Mouse (Mus musculus) kidney, adult 2 months (tissue): ENCODE data around the gene Dnajb3. TPM values are rescaled to one million over a fixed set of nuclear protein-coding genes. Genes with fewer than 3 reads are reported as not detected.

Experiments used
- DNase-seq: peaks from one replicate; pipeline ENCODE4 v3.0.0; 2021
- H3K27ac ChIP-seq: fragments of 200-500 bp; 2 replicates; pipeline ENCODE4 v1.5.1; 2012; ENCODE audit warnings: low read depth, low read length, control low read depth, inconsistent platforms; ENCODE audit not compliant: insufficient read depth
- H3K27me3 ChIP-seq: fragments of 200-500 bp; replicated peaks from 2 replicates; pipeline ENCODE4 v1.6.1; 2012; ENCODE audit warnings: mild to moderate bottlenecking, moderate library complexity, low read length, inconsistent platforms; ENCODE audit not compliant: control insufficient read depth, insufficient read depth
- H3K36me3 ChIP-seq: fragments of 200-500 bp; 2 replicates; pipeline ENCODE4 v1.6.1; 2012; ENCODE audit warnings: mild to moderate bottlenecking, moderate library complexity, low read length, inconsistent platforms; ENCODE audit not compliant: control insufficient read depth, insufficient read depth
- H3K4me1 ChIP-seq: fragments of 200-500 bp; 2 replicates; pipeline ENCODE4 v1.6.1; 2011; ENCODE audit warnings: low read length; ENCODE audit not compliant: control insufficient read depth, insufficient read depth
- H3K4me3 ChIP-seq: fragments of 200-500 bp; 2 replicates; pipeline ENCODE4 v1.5.1; 2011; ENCODE audit warnings: mild to moderate bottlenecking, low read depth, low read length, control low read depth; ENCODE audit not compliant: insufficient read depth
- CTCF ChIP-seq: fragments of 200-500 bp; conservative IDR thresholded peaks from 2 replicates; pipeline ENCODE4 v1.5.1; 2011; ENCODE audit warnings: low read depth, mild to moderate bottlenecking, control low read depth, low read length, moderate library complexity, mixed read lengths; ENCODE audit not compliant: insufficient read depth, insufficient read length
- POLR2A ChIP-seq: fragments of 200-500 bp; IDR thresholded peaks from one replicate; pipeline ENCODE4 v1.6.1; 2011; ENCODE audit warnings: low read depth, low read length, control low read depth
- WGBS: fragments of 180-500 bp; shearing (Covaris S2); methylation state at CpG from one replicate; pipeline ENCODE4 v1.1.7; 2018; 5-methylcytosine and 5-hydroxymethylcytosine counted together
- polyA plus RNA-seq: library from polyadenylated mRNA; depleted of rRNA; stranded (reverse); fragments of >200 nt; gene quantifications from 2 replicates; pipeline ENCODE4 v1.2.3, GENCODE M21; 2012; rRNA removed

Dnajb3 gene
- 1.6 and 1.9 TPM in 2 replicates for polyA plus RNA-seq

DNA sequence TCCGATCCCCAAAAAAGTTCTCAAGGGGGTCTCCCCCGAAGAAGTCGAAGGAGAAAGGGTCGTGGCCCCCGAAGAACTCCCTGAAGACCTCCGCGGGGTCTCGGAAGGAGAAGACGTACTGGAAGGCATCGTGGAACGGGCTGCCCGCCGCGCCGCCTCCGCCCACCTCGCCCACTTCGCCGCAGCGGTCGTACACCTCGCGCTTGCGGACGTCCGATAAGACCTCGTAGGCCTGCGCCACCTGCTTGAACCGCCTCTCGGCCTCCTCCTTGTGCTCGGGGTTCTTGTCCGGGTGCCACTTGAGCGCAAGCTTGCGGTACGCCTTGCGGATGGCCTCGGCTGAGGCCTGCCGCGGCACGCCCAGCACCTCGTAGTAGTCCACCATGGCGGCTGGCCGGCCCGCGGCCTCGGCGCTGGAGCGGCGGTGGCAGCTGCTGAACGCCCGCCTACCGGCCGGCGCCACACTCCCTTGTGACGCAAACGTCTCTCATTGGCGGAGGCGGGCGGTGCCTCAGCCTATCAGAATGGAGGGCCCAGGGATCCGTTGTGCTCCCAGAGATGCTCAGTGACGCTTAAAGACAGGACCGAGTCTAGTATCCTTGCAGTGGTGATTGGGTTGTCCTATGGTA is at the start of gene Dnajb3:
Dnajb3 (minus strand) TSS at position 489 of the 629 bp plus-strand sequence.
- no peak within 1 kb of the TSS for H3K27ac ChIP-seq
- WGBS = 19% methylated on average over 62 of the region's 62 CpGs
- TF ChIP-seq CTCF (no peak), POLR2A (no peak)
- peak; percentile 70 for DNase-seq
- H3K4me3 ChIP-seq = peak within 1 kb of the TSS; percentile 60
- no peaks in the 10 kb centered on the region for H3K27me3 ChIP-seq
- H3K4me1 ChIP-seq = peaks cover 5% of the 10 kb centered on the region; the same call in 1 of the 2 replicates
- no peaks in the 10 kb centered on the region for H3K36me3 ChIP-seq

DNA sequence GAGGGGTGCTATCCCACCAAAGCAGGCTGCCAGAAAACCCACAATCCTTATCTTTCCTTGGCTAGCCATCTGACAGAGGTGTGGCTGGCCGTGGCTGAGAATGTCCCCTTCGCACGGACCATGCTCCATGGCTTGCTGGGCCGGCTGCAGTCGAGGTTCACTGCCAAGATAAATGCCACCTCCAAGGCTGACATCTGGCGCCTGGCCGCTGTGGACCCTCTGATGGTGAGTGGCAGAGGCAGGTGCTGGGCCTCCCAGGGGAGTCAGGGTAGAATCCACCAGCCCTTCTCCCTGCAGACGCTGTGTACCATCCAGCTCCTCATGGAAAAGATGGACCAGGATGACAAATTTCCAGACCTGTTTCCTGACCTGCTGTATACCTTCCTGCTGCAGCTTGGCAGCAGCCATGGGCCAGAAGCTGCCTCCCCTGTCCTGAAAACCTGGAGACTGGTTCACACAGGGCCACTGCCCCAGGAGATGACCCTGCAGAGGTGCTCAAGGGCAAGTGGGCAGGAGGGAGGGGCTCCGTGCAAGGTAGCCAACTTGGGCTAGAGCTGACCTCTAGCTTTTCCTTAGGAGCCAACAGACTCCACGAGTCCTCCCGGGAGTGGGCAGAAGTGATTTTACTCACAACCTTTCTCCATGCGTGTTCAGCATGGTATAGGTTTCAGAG is 49.3 kb upstream of the Dnajb3 start:
- no peak overlapping the region for H3K27ac ChIP-seq
- no peaks in the 10 kb centered on the region for H3K27me3 ChIP-seq
- no peak for DNase-seq
- no peak overlapping the region for H3K4me3 ChIP-seq
- no peaks in the 10 kb centered on the region for H3K36me3 ChIP-seq
- TF ChIP-seq POLR2A = no peak
- TF ChIP-seq CTCF = no peak
- no peaks in the 10 kb centered on the region; the same call in 1 of the 2 replicates for H3K4me1 ChIP-seq
- 78% methylated on average over 12 of the region's 12 CpGs for WGBS

DNA sequence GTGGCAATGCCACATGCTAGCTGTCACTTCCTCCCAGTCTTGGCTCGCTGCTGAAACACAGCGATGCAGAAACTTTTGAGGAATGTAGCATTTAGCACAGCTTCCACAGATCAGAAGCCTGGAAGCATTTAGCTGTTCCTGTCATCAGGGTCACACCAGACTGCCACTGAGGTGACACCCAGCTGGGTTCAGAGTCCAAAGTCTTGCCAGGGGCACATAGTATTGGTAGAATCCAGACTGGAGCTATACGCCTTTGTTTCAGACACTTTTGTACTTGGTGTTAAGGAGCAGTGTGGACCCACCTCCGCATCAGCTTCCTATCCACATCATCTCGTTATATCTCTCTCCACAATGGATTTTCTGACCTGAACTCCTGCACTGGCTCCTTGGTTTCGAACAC is 48.0 kb upstream of the Dnajb3 start:
- Histone ChIP-seq H3K4me3 (no peak overlapping the region), H3K4me1 (no peaks in the 10 kb centered on the region), H3K27ac (no peak overlapping the region), H3K36me3 (no peaks in the 10 kb centered on the region), H3K27me3 (no peaks in the 10 kb centered on the region)
- no peak for DNase-seq
- TF ChIP-seq CTCF (no peak), POLR2A (no peak)
- WGBS = 69% methylated on average over 6 of the region's 6 CpGs

DNA sequence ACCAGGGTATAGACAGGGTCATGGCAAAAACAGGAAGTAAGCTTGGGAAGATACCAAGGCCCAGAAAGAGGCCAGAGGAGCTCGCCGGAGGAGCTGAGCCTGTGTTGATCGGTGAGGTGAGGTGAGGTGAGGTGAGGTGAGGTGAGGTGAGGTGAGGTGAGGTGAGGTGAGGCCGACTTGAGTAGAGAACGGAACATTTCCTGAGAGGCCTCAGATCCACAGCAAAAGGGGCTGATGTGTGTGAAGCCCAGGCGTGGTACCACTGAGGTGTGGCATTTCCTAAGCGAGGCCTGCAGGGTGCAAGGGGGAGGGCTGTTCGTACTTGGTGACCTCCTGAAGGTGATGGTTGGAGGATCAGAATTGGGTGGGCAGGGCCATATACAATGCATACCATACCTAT is 47.5 kb upstream of the Dnajb3 start:
- no peak for TF ChIP-seq POLR2A
- no peak for TF ChIP-seq CTCF
- H3K36me3 ChIP-seq = no peaks in the 10 kb centered on the region
- no peak for DNase-seq
- H3K4me1 ChIP-seq = no peaks in the 10 kb centered on the region
- H3K27me3 ChIP-seq = no peaks in the 10 kb centered on the region
- H3K4me3 ChIP-seq = no peak overlapping the region
- H3K27ac ChIP-seq = no peak overlapping the region
- 61% methylated on average over 8 of the region's 8 CpGs for WGBS

DNA sequence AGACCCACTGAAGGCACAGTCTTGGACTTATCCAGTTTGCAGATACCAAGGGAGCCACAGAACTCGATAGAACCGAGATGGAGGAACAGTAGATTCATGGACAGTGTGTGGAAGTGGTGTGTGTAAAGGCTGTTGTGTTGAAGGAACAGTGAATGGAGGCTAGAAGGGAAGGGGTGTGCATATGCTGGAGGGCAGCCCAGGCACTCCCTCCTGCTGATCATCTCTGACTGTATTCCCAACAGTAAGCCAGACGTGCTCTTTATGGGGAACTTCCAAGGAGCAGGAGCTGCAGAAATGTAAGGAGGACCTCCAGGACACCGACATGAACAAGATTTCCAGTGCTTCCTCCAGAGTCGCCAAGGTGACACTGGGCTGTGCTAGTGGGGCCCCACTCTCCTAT is 44.4 kb upstream of the Dnajb3 start:
- no peak overlapping the region for H3K27ac ChIP-seq
- no peaks in the 10 kb centered on the region for H3K27me3 ChIP-seq
- TF ChIP-seq CTCF (no peak), POLR2A (no peak)
- WGBS = 81% methylated on average over 5 of the region's 5 CpGs
- no peaks in the 10 kb centered on the region for H3K4me1 ChIP-seq
- H3K4me3 ChIP-seq = no peak overlapping the region
- no peaks in the 10 kb centered on the region for H3K36me3 ChIP-seq
- DNase-seq = no peak

DNA sequence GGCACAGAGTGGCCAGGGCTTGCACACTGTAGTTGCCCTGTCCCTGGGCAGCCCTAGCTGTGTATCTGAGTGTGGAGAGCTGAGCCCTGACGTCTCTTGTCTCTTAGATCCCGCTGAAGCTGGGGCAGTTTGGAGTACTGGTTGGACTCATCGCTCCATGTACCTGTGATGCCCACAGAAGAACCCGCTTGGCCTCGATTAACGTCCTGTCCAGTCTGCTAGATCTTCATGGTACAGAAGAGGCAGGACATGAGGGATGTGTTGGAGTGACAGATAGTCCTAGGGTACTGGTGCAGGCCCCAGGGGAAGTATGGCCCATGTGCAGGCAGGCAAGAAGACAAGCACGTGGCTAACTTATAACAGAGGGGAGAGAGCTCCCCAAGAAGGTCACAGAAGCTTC is 44.0 kb upstream of the Dnajb3 start:
- Histone ChIP-seq H3K36me3 (no peaks in the 10 kb centered on the region), H3K4me1 (no peaks in the 10 kb centered on the region), H3K27ac (no peak overlapping the region), H3K4me3 (no peak overlapping the region), H3K27me3 (no peaks in the 10 kb centered on the region)
- no peak for DNase-seq
- TF ChIP-seq POLR2A (no peak), CTCF (no peak)
- WGBS = 75% methylated on average over 7 of the region's 7 CpGs

DNA sequence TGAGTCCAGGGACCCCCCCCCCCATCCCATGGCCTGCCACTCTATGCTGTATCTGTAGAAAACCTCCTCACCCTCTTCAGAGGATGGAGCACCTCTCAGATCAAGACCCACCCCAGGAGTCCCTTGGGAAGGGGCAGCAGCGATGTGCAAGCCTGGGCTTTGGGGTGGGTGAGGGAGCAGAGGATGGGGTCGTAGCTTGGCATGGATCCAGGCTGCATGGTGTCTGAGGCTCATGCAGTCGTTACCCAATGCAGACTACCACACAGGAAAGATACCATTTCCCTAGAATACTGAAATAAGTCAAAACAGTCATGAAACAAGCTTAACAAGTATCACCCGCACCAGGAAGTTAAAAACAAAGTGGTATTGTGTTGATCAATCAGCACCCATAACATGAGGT is 43.1 kb upstream of the Dnajb3 start:
- H3K4me1 ChIP-seq = no peaks in the 10 kb centered on the region
- H3K27me3 ChIP-seq = no peaks in the 10 kb centered on the region
- H3K36me3 ChIP-seq = no peaks in the 10 kb centered on the region
- H3K27ac ChIP-seq = no peak overlapping the region
- H3K4me3 ChIP-seq = no peak overlapping the region
- no peak for DNase-seq
- 63% methylated on average over 4 of the region's 4 CpGs for WGBS
- no peak for TF ChIP-seq POLR2A
- TF ChIP-seq CTCF = no peak
